Mouse (Mus musculus): Measurements from ENCODE around the gene Zfp68. TPM values are rescaled to one million over a fixed set of nuclear protein-coding genes. Genes with fewer than 3 reads are reported as not detected.
"Not testable (repeated sequence)": the region's sequence is repeated elsewhere in the genome, so short reads cannot be mapped to it uniquely, and the experiment has no call there.

Gene Zfp68
- 10 to 100 TPM; 29.3 to 34.0 TPM for total RNA-seq (2021)
- long read RNA-seq, experiment 1, full-length matches to known transcripts: 23 of 27 reads
- long read RNA-seq, experiment 1, partial matches to known transcripts: 2 of 27 reads
- long read RNA-seq, experiment 1, other reads (novel, unspliced or antisense): 2 of 27 reads
- long read RNA-seq, experiment 2, full-length matches to known transcripts: 82 of 92 reads
- long read RNA-seq, experiment 2, partial matches to known transcripts: 1 of 92 reads
- long read RNA-seq, experiment 2, other reads (novel, unspliced or antisense): 9 of 92 reads

DNA sequence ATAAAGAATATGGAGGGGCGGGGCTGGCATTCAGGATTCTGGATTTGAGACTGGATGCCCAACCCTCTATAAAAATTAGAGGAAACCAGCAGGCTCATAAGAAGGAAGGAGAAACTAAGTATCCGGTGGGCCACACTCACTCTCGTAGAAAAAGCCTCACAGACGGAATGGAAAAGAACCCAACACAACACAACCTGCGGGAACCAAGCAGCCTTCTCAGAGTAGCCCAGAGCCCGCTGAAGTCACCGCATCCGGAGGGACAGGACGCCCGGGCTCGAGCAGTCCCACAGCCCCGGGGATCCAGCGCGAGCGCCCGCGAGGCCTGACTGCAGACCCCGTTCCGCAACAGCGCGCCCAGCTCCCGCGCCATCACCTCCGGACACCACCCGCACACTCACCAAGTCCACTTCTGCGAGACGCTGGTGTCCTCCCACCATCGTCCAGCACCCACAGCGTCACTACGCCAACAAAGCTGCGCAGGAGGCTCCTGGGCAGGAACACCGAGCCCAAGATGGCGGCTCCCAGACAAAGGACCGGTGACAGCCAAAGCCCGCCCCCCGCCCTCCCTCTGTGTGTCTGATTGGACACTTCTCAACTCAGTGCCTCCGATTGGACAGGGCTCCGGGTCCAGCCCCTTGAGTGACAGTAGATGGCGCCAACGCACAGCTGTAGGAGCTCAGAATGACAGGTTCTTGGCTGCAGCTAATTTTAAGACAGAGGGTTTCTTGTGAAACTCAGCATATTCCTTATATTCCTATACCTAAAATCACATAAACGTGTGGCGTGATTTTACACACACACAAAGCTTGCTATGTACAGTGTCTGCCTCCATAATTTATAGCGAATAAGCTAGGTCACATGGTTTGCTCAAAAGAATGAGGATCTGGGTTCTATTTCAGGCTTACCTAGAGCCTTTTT is at the start of gene Zfp68:
Zfp68 (minus strand) TSS at position 551 of the 918 bp plus-strand sequence.
- peak; percentile 68 to 86 for DNase-seq (ENCODE audit: low spot score in 2 of 2)

DNA sequence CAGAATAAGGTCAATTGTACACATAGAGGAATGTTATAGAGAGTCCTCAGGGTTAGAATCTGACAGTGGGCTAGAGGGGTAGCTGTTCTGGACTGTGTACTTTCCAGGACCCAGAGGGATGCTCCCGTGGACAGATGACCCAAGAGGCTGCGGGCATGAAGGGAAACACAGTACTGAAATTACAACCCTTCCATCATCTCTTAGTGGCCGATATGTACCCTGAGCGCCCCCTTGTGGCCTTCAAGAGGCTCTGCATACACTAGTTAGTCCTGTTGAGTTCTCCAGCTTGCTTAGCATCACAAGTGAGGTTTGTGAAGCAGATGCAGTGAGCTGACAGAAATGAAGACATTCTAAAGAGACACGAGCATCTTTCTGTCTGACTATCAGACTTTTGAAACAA is 39.4 kb upstream of the Zfp68 start:
- no peak for DNase-seq (ENCODE audit: low spot score in 2 of 2)

DNA sequence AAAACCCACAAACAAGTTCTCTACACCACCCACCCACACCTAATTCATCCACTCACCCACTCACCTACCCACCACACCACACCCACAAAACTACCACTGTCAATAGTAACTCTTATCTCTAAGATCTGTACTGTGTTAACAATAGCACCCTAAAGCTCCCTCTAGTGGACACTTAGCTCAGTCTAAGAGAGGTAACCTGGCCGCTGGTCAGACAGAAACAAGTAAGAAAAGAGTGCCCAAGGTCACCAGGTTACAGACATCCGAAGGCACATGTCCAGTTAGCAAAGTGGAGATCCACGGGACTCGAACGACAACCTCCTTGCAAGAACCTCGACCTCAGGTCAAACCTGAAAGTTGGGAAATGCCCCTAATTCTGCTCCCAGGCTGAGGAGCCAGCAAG is 38.3 kb upstream of the Zfp68 start:
- DNase-seq (ENCODE audit: low spot score in 2 of 2): peak in 1 of 2 experiments; percentile 4

DNA sequence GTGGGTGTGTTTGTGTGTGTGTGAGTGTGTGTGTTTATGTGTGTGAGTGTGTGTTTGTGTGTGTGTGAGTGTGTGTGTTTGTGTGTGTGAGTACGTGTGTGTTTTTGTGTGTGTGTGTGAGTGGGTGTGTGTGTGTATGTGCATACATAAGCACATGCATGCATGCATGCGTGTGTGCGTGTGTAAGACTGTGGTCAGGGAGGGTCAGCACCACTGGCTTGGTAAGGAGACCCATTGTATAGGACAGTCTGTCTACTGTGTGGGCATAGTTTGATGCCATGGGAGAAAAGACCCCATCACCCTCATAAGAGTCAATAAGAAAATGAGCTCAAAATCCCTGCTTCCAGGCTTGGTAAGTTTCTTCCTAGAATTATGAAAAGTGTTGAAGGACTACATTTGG is 37.8 kb upstream of the Zfp68 start:
- no peak for DNase-seq (ENCODE audit: low spot score in 2 of 2)

DNA sequence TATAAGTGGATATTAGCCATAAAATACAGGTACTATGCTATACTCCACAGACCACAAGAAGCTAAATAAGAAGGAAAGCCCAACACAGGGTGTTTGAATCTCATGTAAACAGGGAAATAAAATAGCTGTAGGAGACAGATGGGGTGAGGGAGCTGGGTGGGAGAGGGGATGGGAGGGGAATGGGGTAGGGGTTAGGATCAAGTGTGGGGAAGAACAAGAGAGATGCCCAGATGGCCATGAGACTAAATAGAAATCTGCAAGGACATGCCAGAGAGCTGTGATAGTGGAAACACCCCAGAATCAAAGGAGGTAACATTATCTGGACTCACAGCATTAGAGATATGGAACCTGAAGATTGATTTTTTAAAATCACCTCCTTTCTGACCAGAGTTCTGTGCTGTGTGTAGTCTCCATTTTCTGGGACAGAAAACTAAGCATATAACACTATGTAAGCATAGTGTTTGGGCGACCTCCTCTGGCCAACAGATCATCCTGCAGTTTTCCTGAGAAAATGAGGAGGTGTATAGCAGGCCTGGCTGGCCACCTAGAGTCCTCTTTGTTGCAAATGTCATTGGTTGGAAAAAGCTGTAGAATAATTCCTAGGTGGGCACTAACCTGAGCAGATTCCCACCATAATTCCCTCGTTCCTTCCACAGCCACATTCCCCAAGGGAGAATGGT is 37.1 kb upstream of the Zfp68 start:
- peak in 1 of 2 experiments; percentile 10 for DNase-seq (ENCODE audit: low spot score in 2 of 2)

DNA sequence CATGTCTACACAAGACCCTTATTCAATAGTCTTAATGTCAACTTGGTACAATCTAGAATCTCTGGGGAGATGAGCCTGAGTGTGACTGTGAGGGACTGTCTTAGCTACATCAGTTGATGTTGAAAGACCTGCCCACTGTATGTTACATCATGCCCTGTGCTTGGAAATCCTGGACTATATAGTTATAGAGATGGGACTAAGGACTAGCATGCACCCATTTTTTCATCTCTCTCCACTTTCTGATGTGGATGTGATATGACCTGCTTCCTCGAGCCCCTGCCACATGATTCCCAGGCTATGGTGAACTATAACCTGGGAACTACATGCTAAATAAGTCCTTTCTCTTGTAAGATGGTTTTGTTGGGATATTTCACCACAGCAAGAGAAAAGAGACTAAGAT is 33.4 kb upstream of the Zfp68 start:
- no peak for DNase-seq (ENCODE audit: low spot score in 2 of 2)

DNA sequence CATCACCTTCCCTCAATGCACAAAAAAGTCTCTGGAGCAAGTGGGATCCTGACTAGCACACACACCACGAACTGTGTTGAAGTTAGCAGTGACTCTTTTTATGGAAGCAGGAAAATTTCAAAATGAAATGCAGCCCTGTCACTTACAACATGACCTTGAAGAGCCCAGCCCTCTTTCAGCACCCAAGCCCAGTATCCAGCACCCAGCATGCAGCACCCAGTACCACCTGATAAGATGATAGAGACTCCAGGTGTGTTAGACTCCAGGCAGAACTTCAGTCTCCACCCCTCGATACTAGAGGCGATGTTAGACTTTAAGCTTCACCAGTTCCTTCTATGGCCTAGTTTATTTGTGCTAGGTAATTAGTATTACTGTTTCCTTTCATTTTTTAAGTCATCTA is 22.2 kb upstream of the Zfp68 start:
- DNase-seq (ENCODE audit: low spot score in 2 of 2): no peak

DNA sequence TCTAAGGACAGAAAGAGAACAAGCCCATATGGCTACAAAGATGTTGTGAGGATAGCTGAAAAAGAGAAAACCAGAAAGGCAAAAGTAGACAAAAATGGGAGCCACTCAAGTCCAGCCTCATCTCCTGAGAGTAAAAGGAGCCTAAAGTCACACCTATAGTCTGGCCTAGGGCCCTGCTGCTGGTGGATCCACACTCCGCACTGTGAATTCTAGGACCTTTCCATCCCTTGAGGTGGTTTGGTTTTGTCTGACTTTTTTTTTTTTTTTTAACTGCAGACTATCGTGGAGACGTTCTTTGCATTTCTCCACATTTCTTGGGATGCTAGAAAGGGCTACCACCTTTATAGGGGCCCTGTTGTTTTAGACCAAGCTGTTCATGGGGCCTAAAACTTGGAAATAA is 21.5 kb upstream of the Zfp68 start:
- DNase-seq (ENCODE audit: low spot score in 2 of 2): no peak

DNA sequence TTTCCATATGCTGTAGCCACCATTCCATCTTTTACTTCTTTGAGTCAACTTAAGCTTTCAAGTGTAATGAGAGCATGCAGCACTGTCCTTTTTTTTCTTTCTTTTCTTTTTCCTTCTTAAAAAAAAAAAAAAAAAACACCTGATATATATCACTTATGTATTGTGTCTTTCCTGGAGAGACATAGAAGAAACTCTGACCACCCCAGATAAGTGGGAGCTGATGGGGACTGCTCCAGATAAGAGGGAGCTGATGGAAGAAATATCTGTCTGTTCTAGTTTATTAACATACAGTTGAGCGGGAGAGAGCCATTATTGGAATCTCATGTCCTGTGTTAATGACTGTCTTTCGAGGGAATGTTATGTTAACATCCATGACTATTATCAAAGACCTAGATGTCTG is 16.9 kb upstream of the Zfp68 start:
- DNase-seq (ENCODE audit: low spot score in 2 of 2): no peak

DNA sequence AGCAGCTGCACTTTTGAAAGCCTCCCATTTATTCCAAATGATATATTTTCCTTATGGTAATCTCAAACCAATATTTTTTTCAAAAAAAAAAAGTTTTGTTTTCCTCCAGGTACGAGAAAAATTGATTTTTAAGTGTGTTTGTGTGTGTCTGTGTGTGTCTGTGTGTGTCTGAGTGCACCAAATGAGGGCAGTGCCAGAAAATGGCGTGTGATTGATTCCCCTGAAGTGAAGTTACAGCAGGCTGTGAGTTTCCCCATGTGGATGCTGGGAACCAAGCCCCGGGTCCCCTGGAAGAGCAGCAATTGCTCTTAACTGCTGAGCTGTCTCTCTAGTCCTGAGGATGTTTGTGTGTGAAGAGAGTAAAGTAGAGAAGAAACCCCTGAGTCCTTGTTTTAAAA is 3.9 kb upstream of the Zfp68 start:
- DNase-seq (ENCODE audit: low spot score in 2 of 2): no peak

DNA sequence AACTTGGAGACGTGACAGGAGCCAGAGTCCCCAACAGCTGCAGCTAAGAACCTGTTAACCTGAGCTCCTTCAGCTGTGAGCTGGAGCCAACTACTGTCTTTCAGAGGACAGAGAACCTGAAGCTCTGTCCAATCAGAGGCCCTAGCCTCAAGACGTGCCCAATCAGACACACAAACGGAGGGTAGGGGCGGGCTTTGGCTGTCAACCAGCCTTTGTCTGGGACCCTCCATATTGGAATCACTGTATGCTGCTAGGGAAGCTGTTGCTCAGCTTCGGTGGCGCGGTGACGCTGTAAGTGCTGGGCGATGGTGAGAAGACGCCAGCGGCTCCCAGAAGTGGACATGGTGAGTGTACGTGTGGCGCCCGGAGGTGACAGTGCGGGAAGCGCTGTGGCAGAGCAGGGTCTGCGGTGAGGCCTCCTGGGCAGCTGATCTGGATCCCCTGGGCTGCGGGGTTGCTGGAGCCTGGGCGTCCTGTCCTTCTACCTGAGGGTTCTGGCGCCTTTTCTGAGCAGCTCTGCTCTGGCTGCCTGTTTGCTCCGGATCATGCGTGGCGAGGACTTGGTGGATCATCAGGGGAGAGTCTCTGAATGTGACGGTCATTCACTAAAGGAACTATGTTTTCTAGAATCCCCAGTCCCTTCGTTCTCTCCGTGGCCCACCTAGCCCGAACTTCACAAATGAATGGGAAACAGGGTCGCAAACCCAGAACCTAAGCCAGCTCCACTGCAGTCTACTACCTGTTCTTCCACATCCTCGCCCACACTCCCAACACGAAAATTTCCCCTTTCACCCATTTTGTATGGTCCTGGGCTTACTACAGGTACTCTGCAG is 3.3 kb upstream of the Zfp68 start, which contains the start of gene A430033K04Rik:
A430033K04Rik (plus strand) TSS at position 215 of the 833 bp plus-strand sequence.
- DNase-seq (ENCODE audit: low spot score in 2 of 2): peak; percentile 64 to 85

DNA sequence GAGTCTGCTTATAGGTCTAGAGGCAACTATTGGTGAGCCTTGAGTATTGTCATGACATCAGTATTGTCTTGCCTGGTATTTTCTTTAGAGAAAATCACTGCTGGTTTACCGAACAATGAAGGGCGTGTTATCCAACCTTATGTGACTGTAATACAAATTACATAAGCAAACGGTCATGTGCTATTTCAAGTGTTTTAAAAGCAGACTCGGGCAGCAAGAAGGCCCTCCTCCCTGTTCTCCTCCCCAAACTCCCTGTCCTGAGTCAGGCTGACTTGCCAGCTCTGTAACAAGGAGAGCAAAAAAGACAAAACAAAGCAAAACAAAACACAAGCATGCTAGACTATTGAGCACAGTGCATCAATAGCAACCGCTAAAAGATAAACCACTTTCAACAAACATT is 1.3 kb upstream of the Zfp68 start:
- DNase-seq (ENCODE audit: low spot score in 2 of 2): no peak

DNA sequence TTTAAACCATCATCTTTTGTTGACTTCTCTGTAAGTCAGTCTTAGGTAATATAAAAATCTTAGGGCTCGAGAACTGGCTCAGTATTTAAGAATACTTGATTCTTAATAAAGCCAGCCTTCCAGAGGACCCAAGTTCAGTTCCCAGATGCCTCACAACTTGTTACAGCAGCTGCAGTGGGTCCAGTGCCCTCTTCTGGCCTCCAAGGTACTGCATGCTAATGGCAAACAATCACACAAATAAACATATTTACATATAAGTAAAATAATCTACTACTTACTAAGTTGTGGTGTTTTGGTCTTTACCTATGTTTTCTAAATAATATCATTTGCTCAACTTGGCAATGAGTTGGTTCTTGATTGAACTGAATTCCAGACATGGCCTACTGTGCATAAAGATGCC is 1.2 kb downstream of the Zfp68 start:
- DNase-seq (ENCODE audit: low spot score in 2 of 2): no peak

DNA sequence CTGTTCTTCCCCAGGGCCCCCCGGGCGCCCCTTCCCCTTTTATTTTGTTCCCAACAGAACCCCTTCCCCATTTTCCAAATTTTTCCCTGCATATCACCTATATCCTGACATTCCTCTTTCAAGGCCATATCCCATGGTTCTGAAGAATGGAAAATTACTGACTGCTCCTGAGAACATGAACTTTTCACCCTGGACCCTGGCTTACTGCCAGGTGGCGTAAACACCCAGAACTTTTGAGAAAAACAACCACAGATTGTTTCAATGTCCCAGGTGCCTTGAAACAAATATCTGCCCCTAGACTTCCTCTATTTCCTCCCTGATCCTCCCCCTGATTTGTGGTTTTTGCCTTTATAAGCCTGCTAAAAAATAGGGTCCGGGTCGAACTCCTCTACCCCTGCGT is 32.2 kb downstream of the Zfp68 start:
- DNase-seq (ENCODE audit: low spot score in 2 of 2): no peak

DNA sequence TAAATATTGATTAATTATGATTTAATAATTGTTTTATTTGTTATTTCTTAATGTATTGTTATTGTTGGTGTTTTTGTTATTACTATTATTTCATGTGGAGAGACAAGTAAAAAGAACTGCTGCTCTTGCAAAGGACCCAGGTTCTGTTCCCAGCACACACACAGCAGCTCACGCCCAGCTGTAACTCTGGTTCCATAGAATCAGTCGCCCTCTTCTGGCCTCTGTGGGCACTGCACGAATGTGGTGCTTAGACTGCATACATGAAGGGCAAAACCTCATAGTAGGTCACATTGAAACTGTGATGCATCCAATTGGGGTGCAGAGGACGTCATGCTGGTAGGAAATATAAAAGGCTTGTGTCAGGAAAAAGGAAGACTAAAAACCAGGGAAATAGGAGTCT is 47.9 kb downstream of the Zfp68 start:
- DNase-seq (ENCODE audit: low spot score in 2 of 2): no peak

DNA sequence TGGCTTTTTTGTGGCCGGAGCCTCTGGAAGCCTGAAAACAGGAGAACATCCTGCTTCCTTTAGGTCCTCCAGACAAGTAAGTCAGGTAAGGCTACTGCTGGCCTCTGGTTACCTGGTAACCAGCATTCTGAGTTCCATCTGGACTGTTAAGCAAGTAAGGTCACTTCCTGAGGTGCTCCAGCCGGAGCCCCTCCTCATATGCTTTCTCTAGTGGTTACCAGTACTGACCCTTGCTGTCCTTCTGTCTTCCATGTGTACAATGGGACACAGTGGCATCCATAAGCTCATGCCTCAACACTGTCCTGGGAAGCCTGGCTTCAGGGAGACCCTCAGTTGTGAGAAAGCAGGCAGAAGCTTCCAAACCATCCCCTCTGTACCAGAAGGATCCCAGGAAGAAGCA is 54.9 kb downstream of the Zfp68 start, which contains the start of gene 1700123K08Rik:
1700123K08Rik (minus strand) TSS at position 101 of the 400 bp plus-strand sequence.
- DNase-seq (ENCODE audit: low spot score in 2 of 2): not testable (repeated sequence)

Small RNA genes lying within 50 kb of the gene (microRNA-seq; reads per million reads assigned to microRNA genes)
- not detected for gene Gm24082

Other genes with a start within 250 kb of the Zfp68 start
- 10 to 100 TPM; 19.6 to 20.4 TPM for gene Zfp157, start 178.3 kb downstream of the Zfp68 start, total RNA-seq (2021)
- not detected for gene 1700123K08Rik, start 55.0 kb downstream of the Zfp68 start, total RNA-seq (2021)
- 10 to 100 TPM; 11.2 to 11.7 TPM for gene A430033K04Rik, start 3.1 kb upstream of the Zfp68 start, total RNA-seq (2021)
- gene Fam20c, start 134.8 kb upstream of the Zfp68 start, total RNA-seq (2021): 10 to 100 TPM; 22.5 to 26.1 TPM
- gene Gm5294, start 200.3 kb upstream of the Zfp68 start, total RNA-seq (2021): not detected

Data from adrenal gland, postnatal 4 days (tissue).